26 mouse cellular contexts compared by ENCODE assay signal in genomic region chr9:20761388-20761787, GRCm38 (mm10). TPM values are rescaled to one million over a fixed set of nuclear protein-coding genes. Genes with fewer than 3 reads are reported as not detected.
"Had no signal": no experiment of that assay in that cellular context is flagged by ENCODE, and none has a peak within 500 bp of the region (broad histone marks: within the 10 kb centered on the region; RNA-seq: fewer than 3 reads in every experiment).

No protein-coding gene starts in this region.

- ATAC-seq: midbrain, embryonic 13.5 days had no signal

- H3K36me3 ChIP-seq: lung, embryonic 15.5 days; midbrain, embryonic 10.5 days; midbrain, embryonic 13.5 days; neural tube, embryonic 13.5 days had no signal

- H3K9me3 ChIP-seq: lung, embryonic 15.5 days; megakaryocyte, embryonic 14.5 days; midbrain, embryonic 10.5 days; midbrain, embryonic 13.5 days had no signal

- H3K27ac ChIP-seq: kidney, postnatal 0 days; left cerebral cortex, adult 2 months; liver, embryonic 14.5 days; lung, embryonic 15.5 days; midbrain, embryonic 10.5 days; midbrain, embryonic 13.5 days; neural tube, embryonic 13.5 days had no signal

- H3K4me3 ChIP-seq: left cerebral cortex, adult 2 months; lung, embryonic 15.5 days; midbrain, embryonic 10.5 days; midbrain, embryonic 13.5 days; neural tube, embryonic 13.5 days had no signal

- H3K4me1 ChIP-seq: lung, embryonic 15.5 days; midbrain, embryonic 10.5 days had no signal

- H3K9ac ChIP-seq: liver, embryonic 14.5 days; lung, embryonic 15.5 days; neural tube, embryonic 13.5 days had no signal

- DNase-seq: layer of hippocampus, postnatal 36 days; right cerebral cortex, postnatal 14 days; right cerebral cortex, postnatal 4 days; thymus, adult 18-20 months; thymus, postnatal 36 days had no signal

- H3K27me3 ChIP-seq: lung, embryonic 15.5 days; midbrain, embryonic 13.5 days; neural tube, embryonic 13.5 days had no signal

- H3K4me2 ChIP-seq: liver, embryonic 11.5 days; lung, embryonic 15.5 days; midbrain, embryonic 13.5 days; neural tube, embryonic 13.5 days had no signal

RNA-seq across cellular contexts. Expression of gene Olfm2, which starts 15.2 kb away (rescaled TPM):
- total RNA-seq: neutrophil, adult 5-6 weeks had no signal

RNA-seq across cellular contexts. Expression of gene Rdh8, which starts 56.9 kb away (rescaled TPM):
- total RNA-seq: layer of hippocampus, adult 8-10 months; layer of hippocampus, postnatal 10 days; layer of hippocampus, postnatal 36 days; left cerebral cortex, adult 2 months; left cerebral cortex, postnatal 10 days; left cerebral cortex, postnatal 36 days; midbrain, postnatal 0 days; neutrophil, adult 5-6 weeks had no signal
- polyA plus RNA-seq: kidney, embryonic 14.5 days; kidney, postnatal 0 days; limb, embryonic 11.5 days; limb, embryonic 14.5 days; liver, embryonic 11.5 days; liver, embryonic 14.5 days; lung, embryonic 15.5 days; midbrain, embryonic 10.5 days; midbrain, embryonic 13.5 days; midbrain, postnatal 0 days; neural tube, embryonic 13.5 days; stomach, embryonic 14.5 days; testis, adult 2 months; urinary bladder, adult 2 months had no signal
